Mouse (Mus musculus) ZHBTc4 (cell line): ENCODE results near the gene Tmem178b.

Experiments used
- DNase-seq: peaks from one replicate; pipeline ENCODE4 v3.0.0-alpha.2; 2011; ENCODE audit warnings: low read depth, low spot score

Tmem178b gene

GRCm38 (mm10) chr6:39917729-39918128, 44.7 kb downstream of the Tmem178b start:
- DNase-seq: no peak

- no peak for DNase-seq
These were observed 46.1 kb downstream of the Tmem178b start for GRCm38 (mm10) chr6:39919011-39919709.

GRCm38 (mm10) chr6:39926442-39926841, 53.4 kb downstream of the Tmem178b start:
- peak; percentile 32 for DNase-seq

- DNase-seq: no peak
These were observed 63.5 kb downstream of the Tmem178b start for GRCm38 (mm10) chr6:39936590-39936989.

- DNase-seq: no peak
These were observed 67.8 kb downstream of the Tmem178b start for GRCm38 (mm10) chr6:39940920-39941319.

- DNase-seq: no peak
These were observed 71.8 kb downstream of the Tmem178b start for GRCm38 (mm10) chr6:39944854-39945253.

- no peak for DNase-seq
These were observed 72.8 kb downstream of the Tmem178b start for GRCm38 (mm10) chr6:39945670-39946440.

GRCm38 (mm10) chr6:39946601-39947000, 73.5 kb downstream of the Tmem178b start:
- no peak for DNase-seq

- no peak for DNase-seq
These were observed 80.9 kb downstream of the Tmem178b start for GRCm38 (mm10) chr6:39953951-39954350.

- no peak for DNase-seq
These were observed 82.1 kb downstream of the Tmem178b start for GRCm38 (mm10) chr6:39955211-39955610.

- no peak for DNase-seq
These were observed 91.5 kb downstream of the Tmem178b start for GRCm38 (mm10) chr6:39964606-39965005.

- no peak for DNase-seq
These were observed 97.2 kb downstream of the Tmem178b start for GRCm38 (mm10) chr6:39970281-39970680.

- no peak for DNase-seq
These were observed 105.9 kb downstream of the Tmem178b start for GRCm38 (mm10) chr6:39978942-39979341.

- peak; percentile 34 for DNase-seq
These were observed 117.7 kb downstream of the Tmem178b start for GRCm38 (mm10) chr6:39990772-39991171.

- no peak for DNase-seq
These were observed 118.9 kb downstream of the Tmem178b start for GRCm38 (mm10) chr6:39991922-39992321.

- no peak for DNase-seq
These were observed 133.1 kb downstream of the Tmem178b start for GRCm38 (mm10) chr6:40006006-40006765.

- no peak for DNase-seq
These were observed 135.3 kb downstream of the Tmem178b start for GRCm38 (mm10) chr6:40008166-40008907.

- DNase-seq: no peak
These were observed 136.6 kb downstream of the Tmem178b start for GRCm38 (mm10) chr6:40009718-40010117.

- DNase-seq: no peak
These were observed 138.0 kb downstream of the Tmem178b start for GRCm38 (mm10) chr6:40011066-40011465.

- peak; percentile 38 for DNase-seq
These were observed 138.5 kb downstream of the Tmem178b start for GRCm38 (mm10) chr6:40011609-40012008.

GRCm38 (mm10) chr6:40013407-40013806, 140.3 kb downstream of the Tmem178b start:
- DNase-seq: peak; percentile 24
